Mouse (Mus musculus) adrenal gland, adult 18-20 months (tissue): ENCODE results near the gene Ctnna3. TPM values are rescaled to one million over a fixed set of nuclear protein-coding genes. Genes with fewer than 3 reads are reported as not detected.

Experiments used
- DNase-seq, 2 experiments: peaks; one replicate each; pipeline ENCODE4 v3.0.0; 2021 to 2022; ENCODE audit warnings: low spot score in 2 of 2
- total RNA-seq, 2 experiments: library from RNA; stranded (reverse); gene quantifications; 1 replicate in 1 of 2; 2 replicates in 1 of 2; pipeline ENCODE4 v1.2.3; 2021

Ctnna3 gene
- total RNA-seq, 2 experiments from 2014 or later = 0.40 to 0.48 TPM

DNA sequence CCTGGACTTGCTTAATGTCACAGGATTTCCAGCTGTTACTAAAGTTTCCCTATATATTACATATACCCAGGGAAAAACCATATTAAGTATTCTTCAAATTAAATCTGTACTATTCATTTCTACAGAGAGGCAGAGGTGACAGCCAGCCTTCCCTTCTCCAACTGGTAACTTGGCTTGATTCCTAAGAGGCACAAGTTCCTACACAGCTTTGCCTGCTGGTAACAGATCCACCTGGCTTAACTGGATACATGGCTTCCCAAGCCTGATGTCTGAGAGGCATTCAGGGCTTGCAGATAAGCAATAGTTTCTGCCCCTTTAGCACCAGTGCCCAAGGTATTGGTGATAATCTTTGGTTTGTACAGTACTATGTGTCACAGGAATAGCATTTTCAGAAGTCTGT is 470.0 kb downstream of the Ctnna3 start:
- no peak for DNase-seq

- no peak for DNase-seq
Measured at GRCm38 (mm10) chr10:63908878-63909277, 479.0 kb downstream of the Ctnna3 start.

DNA sequence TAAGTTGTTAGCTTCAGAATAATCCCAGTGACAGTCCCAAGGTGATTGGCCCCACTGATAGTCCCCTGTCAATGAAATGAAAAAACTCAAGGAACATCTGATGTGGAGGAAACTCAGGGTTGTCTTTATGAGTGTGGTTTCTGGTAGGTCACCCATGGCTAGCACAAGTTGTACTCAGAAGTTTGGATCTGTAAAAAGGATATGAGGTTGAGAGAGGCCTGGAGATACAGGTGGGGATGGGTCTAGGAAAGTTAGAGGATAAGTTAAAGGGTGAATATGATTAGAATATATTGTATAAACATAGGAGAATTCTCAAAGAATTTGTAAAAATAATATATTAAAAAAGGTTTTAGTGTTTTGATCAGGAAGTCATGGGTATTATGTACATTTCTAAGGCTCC is 497.4 kb downstream of the Ctnna3 start, which contains the start of gene Gm10118:
Gene Gm10118, minus strand, starts transcription at position 101 of the 400 bp plus-strand sequence.
- no peak for DNase-seq

DNA sequence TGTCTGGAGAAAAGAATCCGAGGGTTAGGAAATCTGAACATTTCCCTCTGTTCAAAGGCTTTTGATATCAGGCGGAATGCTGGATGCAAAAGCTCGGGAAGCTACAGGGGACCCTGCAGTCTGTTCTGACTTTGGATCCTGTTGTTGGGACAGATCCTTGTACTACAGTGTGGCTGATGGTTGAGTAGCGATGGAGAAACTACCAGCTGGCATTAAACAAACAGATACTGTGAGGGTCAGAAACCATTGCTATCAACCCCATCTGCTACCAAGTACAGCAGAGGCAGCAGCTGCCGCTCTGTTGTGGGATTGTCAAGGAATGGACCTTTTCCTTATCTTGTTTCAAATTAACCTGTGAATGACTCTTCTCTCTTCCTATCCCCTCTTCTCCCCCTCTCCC is 504.0 kb downstream of the Ctnna3 start:
- DNase-seq = no peak

- no peak for DNase-seq
Measured at GRCm38 (mm10) chr10:63945534-63945933, 515.6 kb downstream of the Ctnna3 start.

GRCm38 (mm10) chr10:63947266-63947665 is 517.4 kb downstream of the Ctnna3 start:
- no peak for DNase-seq

DNA sequence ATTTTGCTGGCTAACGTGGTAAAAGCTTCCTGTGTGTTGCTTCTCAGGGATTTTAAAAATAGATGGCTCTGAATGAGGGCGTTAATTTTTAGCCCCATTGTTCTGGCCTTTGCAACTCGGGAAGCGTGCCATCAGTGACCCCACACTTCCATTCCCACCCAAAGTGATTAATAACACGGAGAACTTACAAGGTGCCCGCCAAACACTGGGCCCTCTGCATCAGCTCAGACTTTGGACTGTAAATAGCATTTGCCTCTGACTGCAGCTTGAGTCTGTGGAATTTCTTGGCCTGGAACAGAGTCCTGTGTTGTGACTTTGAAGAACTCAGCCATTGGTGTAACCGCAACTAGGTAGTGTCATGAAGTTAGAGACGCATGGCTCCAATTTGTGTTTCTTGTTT is 521.0 kb downstream of the Ctnna3 start:
- no peak for DNase-seq

- DNase-seq = no peak
Measured at GRCm38 (mm10) chr10:63951481-63951880, 521.6 kb downstream of the Ctnna3 start.

DNA sequence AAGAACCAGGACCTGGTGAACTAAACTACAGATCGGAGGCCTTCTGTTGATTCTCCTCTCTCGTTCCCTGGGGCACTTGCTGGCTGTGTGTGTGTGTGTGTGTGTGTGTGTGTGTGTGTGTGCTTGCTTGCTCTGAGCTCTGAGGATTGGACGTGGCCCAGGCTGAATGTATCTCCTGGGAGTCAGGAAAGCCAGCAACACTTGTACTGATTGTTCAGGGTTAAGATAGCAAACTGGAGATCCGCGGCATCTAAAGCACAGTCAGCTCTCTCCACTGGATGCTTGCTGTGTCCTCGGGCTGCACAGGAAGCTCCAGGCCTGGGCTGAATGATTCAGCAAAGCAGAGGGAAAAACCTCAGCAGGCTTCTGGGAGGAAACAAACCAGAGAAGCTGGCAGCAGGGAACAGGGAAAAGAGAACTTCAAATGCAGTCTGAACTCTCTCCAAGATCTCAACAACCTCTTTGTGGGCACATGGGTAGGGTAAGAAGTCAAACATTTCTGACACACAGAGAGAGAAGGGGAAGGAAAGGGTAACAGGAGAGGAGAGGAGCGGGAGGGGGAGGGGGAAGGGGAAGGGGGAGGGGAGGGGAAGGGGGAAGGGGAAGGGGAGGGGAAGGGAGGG is 524.5 kb downstream of the Ctnna3 start:
- peak in 1 of 2 experiments; percentile 23 for DNase-seq

DNA sequence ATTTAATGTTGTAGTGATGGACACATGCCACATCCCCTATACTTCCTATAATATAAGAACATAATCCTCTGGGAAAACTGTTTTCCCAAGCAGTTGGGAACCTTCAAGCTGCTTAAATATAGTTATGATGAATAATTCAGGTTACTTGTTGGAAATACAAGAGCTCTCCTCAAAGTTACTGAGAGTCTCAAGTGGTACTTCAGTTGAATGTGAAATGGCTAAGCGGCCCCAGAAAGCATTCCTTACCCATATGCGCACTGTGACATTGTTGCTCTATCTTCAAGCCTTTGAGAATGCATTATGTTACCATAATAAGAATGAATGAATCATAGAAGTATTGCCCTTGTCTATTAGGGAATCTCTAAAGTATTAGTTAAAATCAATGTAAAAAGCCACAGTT is 542.4 kb downstream of the Ctnna3 start:
- no peak for DNase-seq

DNA sequence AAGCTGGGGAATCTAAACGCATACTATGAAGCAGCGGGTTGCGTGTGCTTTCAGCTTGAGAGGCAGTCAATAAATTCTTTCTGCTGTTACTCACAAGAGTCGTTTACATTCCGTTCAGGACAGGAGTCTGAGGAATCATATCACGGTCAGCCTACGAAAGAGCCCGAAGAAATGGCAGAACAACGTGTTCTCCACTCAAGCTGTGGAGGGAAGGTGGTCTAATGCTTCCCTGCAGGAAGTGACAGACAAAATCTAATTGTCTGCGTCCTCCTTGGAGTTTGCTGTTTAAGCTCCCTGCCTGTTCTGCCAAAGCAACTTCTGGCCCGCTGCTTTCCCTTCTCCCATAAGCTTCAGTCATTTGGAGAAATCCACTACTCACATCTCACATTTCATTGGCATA is 548.2 kb downstream of the Ctnna3 start:
- DNase-seq = no peak

GRCm38 (mm10) chr10:63978535-63978934 is 548.6 kb downstream of the Ctnna3 start:
- DNase-seq = no peak

- no peak for DNase-seq
Measured at GRCm38 (mm10) chr10:63978969-63979368, 549.1 kb downstream of the Ctnna3 start.

DNA sequence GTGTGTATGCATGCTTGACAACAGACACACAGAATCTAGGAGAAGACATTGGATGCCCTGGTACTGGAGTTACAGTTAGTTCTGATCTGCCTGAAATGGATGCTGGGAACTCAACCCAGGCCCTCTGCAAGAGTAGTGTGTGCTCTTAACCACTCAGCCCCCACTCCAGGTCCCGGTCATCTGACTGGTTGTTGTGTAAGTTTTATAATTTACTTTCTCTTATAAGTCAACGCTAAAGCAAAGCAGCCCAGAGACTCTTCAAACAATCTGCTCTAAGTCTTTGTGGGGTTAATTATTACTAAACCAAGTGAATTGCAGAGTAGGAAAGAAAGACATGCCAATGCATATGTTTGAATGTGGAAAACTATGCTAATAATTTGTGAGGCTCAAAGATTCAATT is 549.5 kb downstream of the Ctnna3 start:
- no peak for DNase-seq

DNA sequence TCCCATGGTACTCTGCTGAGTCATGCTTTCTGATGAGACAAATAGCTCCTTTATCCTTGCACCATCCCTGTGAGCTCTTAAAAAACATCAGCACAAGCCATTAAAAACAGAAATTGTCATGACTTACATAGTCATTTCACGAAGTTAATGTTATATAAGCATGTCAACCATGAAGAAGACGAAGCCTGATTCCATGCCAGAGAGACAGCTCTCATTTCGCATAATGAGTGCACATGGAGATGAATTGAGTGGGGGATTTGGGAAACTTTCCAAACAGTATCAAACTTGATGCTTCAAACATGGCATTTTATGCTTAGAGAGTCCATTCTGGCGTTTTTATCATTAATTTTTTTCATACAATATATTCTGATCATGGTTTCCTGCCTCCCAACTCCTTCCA is 555.7 kb downstream of the Ctnna3 start:
- DNase-seq = no peak

DNA sequence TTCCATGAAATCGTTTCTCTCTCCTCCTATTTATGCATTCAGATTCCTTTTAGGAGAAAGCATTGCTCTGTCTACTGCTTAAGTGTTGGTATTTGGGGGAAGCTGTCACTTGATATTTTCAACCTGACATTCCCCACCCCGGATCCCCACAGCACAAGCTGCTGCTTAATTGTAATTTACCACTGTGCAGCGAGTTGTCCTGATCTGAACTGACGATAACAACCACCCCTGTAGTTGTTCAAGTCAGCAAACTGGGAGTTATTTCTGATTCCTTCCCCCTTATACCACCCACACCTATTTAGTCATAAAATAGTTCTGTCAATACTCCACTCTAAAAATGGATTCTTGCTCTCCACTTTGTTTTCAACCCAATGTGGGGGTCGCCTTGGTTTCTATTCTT is 564.4 kb downstream of the Ctnna3 start:
- no peak for DNase-seq

DNA sequence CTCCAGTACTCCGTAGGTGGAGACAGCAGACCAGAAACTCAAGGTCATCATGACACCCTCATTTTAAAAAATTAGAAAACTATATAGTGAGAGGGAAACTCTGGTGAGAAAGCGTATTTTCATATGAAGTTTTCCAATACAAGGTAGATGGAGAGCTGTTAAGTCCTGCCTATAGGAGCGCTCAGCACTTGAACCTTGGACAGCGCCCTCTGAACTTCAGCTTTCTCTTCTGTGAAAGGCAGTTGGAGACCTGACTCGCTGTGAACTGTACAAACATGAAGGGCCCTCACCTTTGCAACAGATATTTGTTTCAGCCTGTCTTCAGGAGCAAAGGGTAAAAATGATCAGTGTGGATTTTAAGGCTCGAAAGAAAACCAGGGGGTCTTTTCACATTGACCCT is 571.6 kb downstream of the Ctnna3 start:
- no peak for DNase-seq

DNA sequence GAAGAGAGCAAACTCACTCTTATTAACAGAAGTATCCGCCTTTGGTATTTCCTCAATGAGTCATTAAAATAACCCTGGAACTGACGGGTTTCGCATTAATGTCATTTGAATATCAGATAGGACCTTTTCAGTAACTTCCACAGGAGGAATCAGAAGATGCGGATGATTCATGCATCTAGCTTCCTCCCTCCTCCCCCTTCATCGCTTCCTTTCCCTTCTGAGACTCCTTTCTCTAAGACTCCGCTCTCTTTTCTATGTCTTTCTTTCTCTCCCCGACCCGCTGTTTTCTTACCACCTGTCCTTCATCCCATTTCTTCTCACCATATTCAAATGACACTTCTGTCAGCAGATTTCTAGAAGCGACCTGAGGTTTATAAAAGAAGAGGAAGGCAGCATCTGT is 572.1 kb downstream of the Ctnna3 start:
- DNase-seq = no peak

GRCm38 (mm10) chr10:64020347-64020746 is 590.4 kb downstream of the Ctnna3 start:
- DNase-seq = no peak

DNA sequence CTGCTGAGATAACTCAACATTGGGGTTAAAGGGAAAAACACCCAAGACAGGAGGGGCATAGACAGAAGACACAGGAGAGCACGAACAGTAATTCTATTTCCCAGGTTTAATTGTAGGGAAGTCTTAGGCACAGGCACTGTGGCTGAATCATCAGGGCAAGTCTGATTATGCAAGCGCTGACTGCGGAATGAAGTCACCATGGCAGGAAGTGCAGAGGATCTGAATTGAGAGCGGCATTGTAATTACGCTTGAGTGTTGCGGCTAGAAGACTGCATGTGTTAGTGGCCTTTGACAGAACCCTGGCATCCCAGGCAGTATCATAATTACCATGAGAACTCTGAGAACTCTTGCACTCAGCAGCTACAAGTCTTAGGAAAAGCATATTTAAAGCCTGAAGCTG is 593.4 kb downstream of the Ctnna3 start:
- no peak for DNase-seq

GRCm38 (mm10) chr10:64030901-64031300 is 601.0 kb downstream of the Ctnna3 start:
- no peak for DNase-seq

DNA sequence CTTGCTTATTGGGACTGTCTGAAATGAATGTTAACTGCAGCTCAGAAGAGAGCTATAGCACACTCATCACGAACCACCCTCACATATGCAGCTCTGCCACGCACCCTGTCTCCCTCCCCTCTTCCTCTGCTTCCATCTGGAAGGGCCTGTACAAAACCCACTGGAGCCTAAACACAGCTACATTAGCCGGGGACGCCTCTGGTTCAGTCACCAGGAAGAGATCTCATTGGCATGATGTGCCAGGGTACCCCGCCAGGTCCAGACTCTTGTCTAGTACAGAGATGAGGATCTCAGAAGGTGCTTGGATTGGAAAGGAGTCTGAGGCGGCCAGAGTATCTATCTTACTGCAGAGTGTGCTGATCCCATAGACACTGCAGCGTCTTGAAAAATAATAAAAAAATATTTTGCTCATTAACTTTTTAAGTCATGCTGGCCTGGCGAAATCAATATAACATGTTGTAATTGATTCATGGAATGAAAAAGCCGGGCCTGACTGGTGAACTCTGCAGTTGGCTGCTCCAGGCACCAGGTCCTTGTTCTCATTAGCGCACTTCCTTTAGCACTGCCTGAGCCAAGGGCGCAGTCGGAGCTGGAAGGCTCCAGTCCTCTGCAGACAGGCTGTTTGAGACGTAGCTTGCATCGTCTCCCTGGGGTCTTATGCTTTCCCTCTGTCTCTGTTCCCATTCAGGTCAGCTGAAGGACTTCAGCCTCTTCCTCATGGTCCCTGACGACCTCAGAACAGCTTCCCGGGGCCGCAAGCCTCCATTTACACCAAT is 610.0 kb downstream of the Ctnna3 start:
- no peak for DNase-seq

GRCm38 (mm10) chr10:64041218-64041617 is 611.3 kb downstream of the Ctnna3 start:
- no peak for DNase-seq
